Mouse (Mus musculus) G1E (cell line): Measurements from ENCODE around the gene Mrpl46.

Experiments
- CTCF ChIP-seq: IDR thresholded peaks from 2 replicates; pipeline ENCODE4 v1.5.1; 2012; ENCODE audit warnings: low read depth, low read length, inconsistent platforms, mixed read lengths
- GATA1 ChIP-seq: IDR thresholded peaks from 2 replicates; pipeline ENCODE4 v1.6.1; 2012; ENCODE audit warnings: borderline replicate concordance, low read length, inconsistent platforms, mixed read lengths
- GATA2 ChIP-seq: IDR thresholded peaks from 2 replicates; pipeline ENCODE4 v1.6.1; 2012; ENCODE audit warnings: low read depth, low read length, inconsistent platforms, borderline replicate concordance

- TF ChIP-seq CTCF = no peak
- no peak for TF ChIP-seq GATA1
- no peak for TF ChIP-seq GATA2
Observed at GRCm38 (mm10) chr7:78796624-78797023, 13.3 kb upstream of the Mrpl46 start.
